Mouse (Mus musculus) stomach, postnatal 0 days (tissue): ENCODE data around the gene Map3k6.

Source experiments
- CTCF ChIP-seq: IDR thresholded peaks from 2 replicates; pipeline ENCODE4 v1.5.1; 2016; ENCODE audit warnings: antibody characterized with exemption, low read depth, mild to moderate bottlenecking, moderate library complexity
- EP300 ChIP-seq: optimal IDR thresholded peaks from 2 replicates; pipeline ENCODE3; 2016; ENCODE audit warnings: antibody characterized with exemption

- TF ChIP-seq CTCF, result no peak
- no peak for TF ChIP-seq EP300
These were observed 50.6 kb downstream of the Map3k6 start for GRCm38 (mm10) chr4:133291255-133291654.
